Mouse (Mus musculus) cerebellum, postnatal 25 days (tissue): ENCODE measurements at regions not wholly inside any gene's neighbourhood (a gene's known extent, or its start where the extent isn't known, plus 50 kb on each side); places are given as distances from the start of the nearest gene placed in this dataset.

ENCODE experiments used
- DNase-seq, 2 experiments: peaks; one replicate each; pipeline ENCODE4 v3.0.0; 2021; ENCODE audit warnings: mixed read lengths in 2 of 2

DNA sequence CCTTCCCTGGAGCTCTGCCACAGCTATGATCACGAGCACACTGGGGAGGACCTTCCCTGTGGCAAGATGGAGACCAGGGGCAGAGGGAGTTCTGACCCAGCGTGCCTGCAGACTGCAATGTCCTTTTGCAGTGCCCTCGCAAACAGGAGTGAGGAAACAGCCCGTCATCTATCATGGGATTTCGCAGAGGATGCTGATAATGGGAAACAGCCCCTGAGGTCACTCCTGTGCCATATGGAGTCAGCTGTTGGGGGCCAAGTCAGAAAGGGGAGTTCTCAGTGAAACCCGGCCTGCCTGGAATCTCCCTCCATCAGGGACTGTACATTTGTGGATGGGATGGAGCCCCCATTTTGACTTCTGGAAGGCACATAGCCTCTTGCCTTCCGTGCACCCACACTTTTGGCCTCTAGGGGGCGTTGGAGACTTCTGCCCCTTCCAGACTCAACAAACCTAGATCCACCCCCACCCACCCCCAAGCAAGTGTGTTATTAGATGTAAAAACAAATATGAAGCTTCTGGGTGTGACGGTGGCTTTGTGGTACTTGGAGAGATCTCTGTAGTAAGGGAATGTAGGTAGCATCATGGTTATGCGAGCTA is 98.1 kb downstream of the Kdr start:
- DNase-seq: no peak

DNA sequence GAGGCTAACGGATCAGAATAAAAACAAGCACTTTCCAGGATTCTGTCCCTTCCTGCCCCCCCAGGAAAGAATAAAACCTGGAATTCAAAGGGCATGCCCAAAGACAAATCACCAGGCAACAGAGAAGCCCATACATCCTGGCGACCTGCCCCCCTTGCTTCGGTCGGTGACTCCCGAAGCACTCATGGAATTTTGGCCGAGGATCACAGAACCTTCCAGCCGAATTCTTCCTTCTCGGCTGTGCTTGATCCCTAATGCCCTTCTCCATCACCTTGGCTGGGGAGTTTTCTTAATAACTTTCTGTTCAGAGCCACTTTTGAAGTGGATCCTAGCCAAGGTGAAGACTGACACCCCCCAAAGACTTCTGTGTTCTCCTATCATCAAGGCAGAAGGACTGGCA is 99.9 kb downstream of the Kdr start:
- no peak for DNase-seq

DNA sequence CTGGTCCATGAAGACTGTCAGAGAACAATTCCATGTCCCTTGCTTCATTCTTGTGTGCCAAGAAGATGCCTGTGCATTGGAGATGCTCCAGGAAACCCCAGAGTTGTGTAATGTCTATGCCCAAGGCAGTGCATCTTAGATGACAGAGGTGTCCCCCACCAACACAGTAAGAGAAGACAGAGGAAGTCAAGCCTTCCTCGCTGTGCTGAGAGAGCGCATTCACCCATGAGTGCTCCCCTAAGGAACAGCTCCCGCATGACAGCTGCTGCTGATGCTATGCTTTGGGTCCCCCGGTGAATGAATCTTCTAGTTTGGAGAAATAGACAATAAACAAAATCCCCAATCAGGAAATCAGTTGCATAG is 100.7 kb downstream of the Kdr start:
- DNase-seq: no peak

DNA sequence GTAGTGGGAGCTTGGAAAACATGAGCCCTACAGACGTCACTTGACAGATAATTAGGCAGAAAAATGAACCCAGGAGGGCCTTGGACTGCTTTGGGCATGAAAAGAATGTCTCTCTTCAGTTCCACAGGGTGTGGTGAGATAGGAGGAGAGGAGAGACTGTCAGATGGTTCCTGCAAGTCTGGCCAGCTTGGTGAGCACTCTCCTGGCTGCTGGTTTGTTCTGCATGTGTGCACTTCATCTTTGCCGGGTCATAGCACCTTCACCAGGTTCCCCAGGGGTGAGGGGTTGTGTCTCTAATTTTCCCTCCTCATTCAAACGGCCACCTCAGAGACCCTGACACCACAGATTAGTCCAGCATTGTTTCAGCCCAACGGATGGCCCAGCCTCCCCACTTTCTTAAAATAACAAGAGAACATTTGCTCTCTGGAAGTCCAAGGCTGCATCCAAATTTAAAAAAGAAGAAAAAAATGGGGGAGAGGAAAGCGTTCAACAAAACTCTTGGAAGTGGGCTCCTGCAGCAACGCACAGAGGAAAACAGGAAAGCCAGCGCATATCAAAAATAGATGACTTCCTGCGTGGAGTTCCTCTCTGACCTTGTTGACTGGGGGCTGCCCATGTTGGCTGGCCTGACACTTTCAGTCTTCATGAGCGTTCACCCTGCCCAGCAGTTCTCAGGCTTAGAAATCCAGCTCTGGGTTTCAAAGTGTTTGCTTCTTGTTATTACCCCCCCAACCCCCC is 101.2 kb downstream of the Kdr start:
- no peak for DNase-seq

DNA sequence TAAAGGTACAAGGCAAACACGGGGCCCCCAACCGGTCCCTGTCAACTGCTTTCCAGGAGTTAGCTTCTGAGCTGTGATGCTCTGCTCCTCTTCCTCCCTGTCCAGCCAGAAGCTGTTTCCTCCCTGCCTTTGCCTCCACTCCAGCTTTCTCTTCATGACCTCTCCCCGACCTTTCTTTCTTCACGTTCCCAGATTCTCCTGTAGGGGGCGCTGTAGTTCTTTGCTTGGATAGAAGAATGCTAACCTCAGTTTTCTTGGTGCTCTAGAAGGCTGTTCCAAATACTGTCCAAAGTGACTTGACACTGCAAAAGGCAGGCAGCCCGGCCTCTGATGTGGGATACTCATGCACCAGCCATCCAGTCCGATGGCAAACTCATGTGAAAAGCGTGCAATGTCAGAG is 107.1 kb downstream of the Kdr start:
- peak; percentile 49 to 69 for DNase-seq

DNA sequence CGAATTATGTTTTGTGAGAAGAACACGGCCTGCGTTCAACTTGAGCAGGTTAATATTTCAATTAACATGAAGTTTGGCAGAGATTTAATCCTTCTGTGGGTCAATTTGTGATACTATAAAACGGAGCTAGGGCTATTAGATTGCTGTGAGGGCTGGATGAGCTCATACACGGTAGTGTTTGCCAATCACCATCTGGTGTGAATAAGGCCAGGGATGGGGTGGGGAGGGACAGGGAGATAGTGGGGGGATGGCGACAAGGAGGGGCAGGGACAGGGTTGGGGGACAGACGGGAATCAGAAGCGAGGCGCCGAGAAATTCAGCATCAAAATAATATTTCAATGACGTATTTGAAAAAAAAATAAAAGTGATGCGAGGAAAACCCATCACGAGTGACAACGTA is 107.6 kb downstream of the Kdr start:
- peak in 1 of 2 experiments; percentile 9 for DNase-seq

DNA sequence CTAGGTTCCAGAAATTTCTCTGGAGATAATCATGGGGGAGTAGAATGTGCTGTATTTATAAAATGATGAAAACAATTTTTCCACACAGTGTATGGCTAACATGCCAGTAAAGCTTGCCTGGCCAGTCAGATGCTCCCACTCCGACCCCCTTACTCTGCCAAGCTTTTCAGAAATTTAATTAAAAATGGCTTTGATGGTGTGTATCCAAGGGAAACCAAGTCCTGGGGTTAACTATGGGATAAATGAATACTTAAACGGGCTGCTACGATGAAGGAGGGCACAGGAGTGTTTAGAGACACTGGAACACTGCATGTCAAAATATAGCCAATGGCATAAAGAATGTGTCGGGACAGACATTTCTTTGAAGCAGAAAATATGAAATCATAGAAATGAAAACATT is 108.7 kb downstream of the Kdr start:
- DNase-seq: no peak

DNA sequence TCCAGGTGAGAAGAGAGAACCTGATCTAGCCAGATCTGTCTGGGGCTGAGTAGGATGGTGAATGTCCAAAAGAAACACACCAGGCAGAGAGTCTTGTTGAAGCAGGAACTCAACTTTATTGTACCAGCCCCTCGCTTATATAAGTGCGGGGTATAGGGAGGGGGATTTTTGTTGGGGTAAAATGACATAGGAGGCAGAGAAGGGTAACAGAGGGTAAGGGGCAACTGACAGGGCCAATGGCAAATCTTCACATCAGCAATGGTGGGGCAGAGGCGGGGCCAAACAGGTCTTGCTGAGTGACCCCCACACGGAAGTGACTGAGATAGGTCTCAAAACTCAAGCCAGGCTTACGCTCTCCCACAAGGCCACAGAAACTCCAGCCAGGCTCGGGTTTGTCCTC is 113.2 kb downstream of the Kdr start:
- DNase-seq: no peak

DNA sequence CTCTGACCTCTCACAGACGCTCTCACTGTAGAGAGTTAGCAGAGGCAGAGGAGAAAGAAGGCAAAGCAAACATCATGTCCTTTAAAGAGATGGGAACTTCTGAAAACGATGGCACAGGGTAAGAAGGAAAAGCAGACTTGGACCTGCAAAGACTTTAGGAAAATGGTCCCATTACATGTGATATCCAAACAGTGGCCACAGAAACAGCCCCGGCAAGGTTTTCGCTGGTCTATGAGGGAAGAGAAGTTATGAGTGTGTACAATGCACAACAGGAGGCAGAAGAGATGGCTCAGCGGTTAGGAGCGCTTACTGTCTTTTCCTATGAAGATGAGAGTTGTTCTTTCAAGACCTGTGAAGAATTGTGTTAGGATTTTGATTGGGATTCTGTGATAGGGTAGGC is 114.9 kb downstream of the Kdr start:
- no peak for DNase-seq

DNA sequence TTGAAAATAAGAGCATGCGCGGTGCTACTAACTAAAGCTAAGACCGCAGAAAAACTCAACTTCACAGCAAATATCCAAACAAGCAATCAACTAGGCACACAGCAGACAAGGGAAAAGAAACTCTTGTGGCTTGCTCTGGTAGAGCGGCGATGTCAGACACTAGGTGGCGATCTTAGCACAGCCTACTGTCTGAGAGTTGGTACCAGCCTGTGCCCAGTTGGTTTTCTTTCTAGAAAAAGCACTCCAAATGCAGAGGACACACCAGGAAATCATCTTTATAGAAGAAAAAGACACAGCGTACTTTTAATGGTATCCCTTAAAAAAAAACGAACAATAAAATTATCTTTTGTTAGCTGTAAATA is 115.6 kb downstream of the Kdr start:
- peak; percentile 56 to 76 for DNase-seq

DNA sequence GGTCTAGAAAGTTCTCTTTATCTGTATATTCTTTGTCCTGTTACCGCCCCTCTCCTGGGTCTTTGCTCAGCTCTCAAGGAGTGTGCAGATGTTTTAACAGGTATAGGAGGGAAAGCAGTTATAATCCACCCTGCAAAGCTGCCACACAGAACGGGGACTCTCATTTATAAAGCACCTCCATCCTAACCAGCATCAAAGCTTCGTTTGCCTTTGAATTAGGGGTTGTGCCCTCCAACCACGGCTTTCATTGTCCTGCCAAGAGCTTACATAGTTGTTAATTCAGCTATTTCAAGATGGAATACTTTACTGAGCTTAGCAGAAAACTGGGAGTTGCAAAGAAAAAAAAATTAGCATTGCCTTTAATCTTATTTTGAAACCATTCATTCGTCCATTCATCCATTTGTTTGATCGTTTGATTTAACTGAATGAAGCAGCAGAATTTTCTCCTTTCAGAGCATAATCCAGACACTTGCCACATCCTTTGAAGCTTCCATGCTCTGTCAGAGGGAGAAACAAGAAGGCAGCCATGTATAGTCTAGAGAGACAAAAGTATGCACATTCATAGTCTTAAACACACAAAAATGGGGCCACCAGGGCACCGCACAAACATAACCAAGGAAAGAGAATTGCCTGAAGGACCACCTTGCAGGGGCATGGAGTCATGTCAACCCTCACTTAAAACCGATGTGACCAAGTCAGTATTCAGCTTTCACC is 116.2 kb downstream of the Kdr start:
- DNase-seq: no peak

DNA sequence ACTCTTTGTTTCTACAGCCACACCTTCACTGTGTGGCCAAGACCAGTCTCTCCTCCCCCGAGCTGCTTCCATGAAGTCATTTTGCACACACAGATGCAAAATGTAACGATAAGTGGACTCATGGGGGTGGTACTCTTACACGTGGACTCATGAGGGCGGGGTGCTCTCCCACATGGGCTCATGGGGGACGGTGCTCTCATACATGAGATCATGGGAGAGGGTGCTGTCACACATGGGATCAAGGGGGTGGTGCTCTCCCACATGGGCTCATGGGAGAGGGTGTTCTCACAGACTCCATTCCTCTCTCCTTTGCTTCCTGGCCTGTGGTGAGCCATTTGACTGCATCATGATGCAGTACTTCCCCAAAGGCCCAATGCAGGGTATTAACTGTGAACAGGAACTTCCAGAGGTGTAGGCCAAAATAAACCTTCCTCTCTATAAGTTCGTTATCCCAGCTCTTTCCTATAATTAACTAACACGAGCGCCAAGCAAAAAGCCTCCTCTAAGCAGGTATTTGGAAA is 118.9 kb downstream of the Kdr start:
- DNase-seq: no peak

DNA sequence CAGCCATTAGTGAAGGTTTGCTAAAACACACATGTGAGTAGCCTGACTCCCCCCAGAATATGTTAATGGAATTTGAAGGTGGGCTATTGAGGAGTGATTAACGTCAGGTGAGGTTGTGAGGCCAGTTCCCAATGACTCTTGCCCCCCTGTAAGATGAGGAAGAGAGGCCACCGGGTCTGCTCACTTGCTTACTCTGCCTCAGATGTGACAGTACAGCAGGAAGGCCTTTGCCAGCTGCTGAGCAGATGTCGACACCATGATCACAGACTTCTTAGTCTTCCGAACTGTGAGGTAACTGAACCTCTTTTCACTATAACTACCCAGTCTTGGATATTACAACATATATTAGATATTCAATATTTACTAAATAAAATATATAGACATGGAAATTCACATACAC is 127.4 kb downstream of the Kdr start:
- DNase-seq: no peak

DNA sequence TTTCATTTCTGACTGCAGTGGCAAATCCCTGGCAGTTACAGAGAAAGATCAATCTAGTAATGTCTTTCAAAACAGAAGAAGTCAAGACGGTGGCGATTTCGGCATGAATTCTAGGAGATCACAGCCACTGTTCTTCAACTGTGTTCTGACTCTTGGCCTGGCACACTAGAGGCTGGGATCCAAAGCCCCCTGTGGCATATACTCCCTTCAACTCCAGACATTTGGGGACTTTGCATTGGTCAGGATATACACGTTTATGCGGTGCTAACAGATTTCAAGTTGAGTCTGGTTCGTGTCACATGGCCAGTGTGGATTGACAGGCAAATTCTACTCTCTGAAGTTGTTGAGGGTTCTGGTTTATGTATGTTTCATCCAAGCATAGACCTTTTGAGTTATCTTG is 130.3 kb downstream of the Kdr start:
- no peak for DNase-seq

DNA sequence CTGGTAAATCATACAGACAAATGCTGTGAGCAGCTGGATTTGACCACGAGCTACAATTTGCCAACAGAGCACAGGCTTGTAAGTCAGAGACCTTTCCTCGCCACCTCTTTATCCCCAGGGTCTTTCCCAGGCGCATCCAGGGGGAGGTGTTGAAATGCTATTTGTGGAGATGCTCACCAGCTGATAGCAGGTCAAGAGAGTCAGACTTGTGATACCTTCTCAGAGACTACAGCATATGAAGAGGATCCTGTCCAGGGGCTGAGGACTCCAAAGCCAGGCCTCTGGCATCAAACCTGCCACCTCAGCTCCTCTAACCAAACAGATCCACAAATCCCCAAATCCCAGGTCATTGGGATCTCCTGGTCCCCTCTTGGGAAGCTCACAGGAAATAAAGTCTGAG is 130.9 kb downstream of the Kdr start:
- no peak for DNase-seq

DNA sequence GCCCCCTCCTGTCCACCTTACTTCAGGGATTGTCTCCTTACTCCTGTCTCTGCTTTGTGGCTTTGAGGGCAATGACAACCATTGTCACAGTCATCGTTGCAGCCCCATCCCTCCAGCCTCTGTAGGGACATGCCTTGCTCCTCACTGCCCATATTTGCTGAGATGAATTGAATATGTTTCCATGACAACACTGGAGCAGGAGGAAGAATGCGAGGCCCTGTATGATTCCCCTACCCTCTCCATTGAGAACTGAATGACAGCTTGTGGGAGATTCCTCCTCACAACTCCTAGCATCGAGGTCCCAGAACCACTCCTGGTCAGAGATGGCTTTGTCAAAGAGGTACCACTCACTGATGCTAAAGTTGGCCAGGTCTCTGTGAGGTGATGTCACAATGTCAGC is 132.2 kb downstream of the Kdr start:
- DNase-seq: no peak

DNA sequence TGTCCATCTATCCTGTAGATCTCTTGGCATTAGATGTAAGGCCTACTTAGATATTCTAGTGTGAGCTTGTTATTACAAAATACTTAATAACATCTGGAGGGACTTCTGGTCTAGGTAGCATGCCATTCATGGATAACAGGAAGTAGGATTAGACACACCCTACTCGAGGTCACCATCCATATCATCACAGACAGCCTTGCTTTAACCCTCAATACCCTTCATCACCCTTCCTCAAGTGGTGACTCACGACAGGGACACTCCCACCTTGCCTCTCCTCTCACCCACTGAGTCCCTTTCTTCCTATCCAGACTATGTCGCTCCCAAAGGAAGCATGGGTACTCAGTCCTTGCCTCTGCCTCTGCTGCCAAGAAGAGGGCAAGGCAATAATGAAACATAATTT is 134.5 kb downstream of the Kdr start:
- DNase-seq: no peak

DNA sequence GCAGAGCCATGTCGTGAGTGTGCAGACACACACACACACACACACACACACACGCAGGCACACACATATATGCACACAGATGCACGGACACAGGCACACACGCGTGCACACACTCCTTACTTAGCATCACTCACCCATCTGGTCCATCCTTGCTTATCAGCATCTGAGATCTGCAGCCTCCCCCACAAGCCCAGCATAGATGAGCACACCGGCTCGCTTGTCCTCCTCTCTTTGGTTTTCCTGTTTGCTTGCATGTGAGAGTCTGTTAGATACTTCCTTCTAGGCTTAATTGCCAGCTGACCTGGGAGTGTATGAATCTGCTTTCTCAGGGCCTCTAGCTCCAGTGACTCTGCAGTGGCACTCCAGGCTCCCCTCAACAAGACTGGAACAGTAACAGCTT is 137.8 kb downstream of the Kdr start:
- DNase-seq: no peak

DNA sequence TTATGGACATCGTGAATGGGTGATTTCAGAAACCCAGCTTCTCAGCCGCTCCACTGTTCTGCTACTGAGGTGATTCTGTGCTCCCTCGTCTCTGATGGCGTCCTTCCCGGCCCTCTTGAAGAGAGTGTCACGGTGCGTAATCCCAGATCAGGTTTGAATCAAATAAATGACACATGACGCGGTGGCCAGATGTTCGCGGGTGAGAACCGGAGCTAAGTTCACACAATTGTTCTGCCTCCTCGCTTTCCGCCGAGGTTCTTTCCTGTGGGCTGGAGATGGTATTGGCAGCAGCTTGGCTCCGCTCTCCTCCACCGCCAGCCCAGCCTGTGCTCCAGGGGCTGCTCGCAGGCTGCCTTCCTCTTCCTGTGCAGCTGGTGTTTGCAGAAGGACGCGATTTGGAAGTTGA is 142.7 kb downstream of the Kdr start:
- peak in 1 of 2 experiments; percentile 5 for DNase-seq

DNA sequence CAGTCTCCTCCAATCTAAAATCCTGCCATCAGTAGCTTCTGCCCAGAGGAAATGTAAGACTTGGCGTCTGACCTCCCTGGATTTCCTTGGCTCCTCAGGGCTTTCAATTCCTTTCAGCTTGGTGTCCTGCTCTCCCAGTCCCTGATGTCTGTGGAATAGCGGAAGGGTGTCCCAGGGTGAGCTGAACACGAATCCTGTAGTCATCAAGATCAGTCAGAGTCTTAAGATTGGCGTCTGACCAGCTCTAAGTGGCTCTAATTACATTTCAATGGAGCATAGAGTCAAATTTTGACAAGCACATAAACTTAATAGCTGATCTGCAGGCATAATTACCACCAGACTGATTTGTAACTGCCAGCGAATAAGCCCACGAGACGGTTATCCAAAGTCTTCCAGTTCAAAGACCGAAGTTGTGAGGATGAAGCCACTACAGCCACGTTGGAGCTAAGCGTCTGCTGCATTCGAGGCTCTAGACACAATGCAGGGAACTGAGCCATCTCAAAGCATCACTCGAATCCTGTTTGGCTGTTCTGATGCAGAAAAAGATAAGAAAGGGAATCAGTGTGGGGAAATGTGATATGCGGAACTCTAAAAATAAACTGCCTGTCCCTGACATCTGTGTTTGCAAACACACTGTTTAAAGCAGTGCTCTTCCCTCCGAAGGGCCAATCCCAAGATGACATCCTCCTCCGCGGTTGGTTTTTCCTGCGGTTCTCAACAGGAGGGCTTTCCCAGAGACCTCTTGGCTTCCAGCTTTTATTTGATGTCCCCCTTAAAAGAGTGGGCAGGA is 143.3 kb downstream of the Kdr start:
- DNase-seq: no peak

DNA sequence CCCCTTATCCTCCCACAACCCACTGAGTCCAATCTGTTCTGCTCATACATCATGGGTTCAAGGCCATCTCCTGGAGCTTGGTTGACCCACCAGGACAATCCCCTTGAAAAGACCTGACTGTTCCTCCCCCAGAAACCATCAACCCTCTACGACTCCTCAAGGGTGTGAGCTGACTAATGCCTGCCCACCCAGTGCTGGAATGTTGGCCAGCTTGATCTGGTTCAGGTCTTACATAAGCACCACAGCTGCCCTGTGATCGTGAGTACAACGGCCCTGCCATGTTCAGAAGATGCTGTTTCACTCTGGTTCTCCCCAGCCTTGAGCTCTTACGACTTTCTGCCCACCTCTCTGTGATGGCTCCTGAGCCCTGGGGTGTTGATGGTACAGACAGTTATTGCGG is 145.9 kb downstream of the Kdr start:
- no peak for DNase-seq

DNA sequence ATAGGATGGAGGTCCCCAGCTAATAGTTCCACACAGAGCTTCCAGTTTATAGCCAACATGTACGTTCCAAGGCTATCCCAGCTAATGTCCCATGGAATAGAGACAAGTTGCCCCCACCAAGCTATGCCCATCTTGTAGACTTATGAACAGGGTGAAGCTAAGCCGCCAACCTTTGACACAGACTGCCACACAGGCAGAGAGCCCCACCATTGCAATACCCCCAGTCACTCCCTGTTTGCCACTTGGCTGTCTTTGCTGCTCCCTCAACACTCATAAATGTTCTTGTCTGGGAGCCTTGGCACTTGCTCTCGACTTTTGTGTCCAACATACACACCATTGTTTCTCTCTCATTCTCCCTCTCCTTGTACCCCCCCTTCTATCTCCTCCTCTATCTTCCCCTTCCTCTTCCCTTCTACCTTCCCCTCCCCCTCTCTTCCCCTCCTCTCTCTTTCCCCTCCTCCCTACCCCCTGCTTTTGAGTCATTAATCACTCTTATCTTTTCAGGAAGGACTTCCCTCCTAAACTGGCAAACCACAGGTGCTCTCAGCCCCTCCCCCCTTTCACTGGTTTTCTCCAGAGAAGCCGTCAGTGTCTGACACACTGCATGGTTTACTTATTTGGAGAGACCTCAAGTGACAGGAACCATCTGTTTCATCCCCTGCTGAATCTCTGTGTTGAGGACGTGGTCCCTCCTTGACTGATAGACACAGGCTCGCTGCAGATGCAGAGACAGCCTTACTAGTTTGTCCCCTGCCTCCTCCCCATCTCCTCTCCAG is 148.2 kb downstream of the Kdr start:
- DNase-seq: no peak

DNA sequence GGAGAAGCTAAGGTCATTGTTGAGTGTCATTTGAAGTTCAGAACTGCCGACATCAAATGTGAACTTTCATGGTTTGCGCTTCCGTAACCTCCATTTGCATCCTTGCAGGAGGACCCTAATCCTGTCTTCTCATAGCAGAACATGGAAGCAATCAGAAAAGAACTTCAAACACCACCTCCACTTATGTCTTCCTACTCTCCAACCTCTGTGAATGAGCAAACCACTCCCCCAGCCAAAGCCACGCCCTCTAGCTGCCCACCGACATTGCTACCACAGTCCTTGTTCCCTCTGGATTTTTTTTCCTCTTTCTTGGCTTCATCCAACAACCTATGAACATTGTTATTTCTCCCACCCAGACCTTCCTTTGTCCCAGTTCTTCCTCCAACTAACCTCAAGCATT is 149.9 kb downstream of the Kdr start:
- DNase-seq: no peak
